Mouse (Mus musculus): ENCODE measurements around the gene Topaz1. TPM values are rescaled to one million over a fixed set of nuclear protein-coding genes. Genes with fewer than 3 reads are reported as not detected.

Gene Topaz1
- total and polyA plus RNA-seq, 3 experiments: not detected

- Histone ChIP-seq H3K9ac (ENCODE audit: insufficient read depth, low read depth) (no peak overlapping the region), H3K79me2 (replicated peaks; ENCODE audit: control insufficient read depth, extremely low read depth, insufficient read depth, poor library complexity, severe bottlenecking) (no peaks in the 10 kb centered on the region), H3K27ac (ENCODE audit: insufficient read depth, low read depth) (no peak overlapping the region), H3K36me3 (replicated peaks in 1 of 2; ENCODE audit: control insufficient read depth in 1 of 2, insufficient read depth in 1 of 2, low read length in 1 of 2) (no peaks in the 10 kb centered on the region), H3K27me3 (replicated peaks) (no peaks in the 10 kb centered on the region), H3K4me3 (replicated peaks in 1 of 3; ENCODE audit: low read depth in 2 of 3, low read length in 2 of 3, poor library complexity in 1 of 3) (no peak overlapping the region), H3K4me1 (ENCODE audit: control insufficient read depth in 1 of 2, insufficient read depth in 2 of 2) (no peaks in the 10 kb centered on the region), H3K9me3 (replicated peaks; ENCODE audit: low read length) (peaks cover 3% of the 10 kb centered on the region), H3K4me2 (ENCODE audit: insufficient read depth, low read depth, poor library complexity, severe bottlenecking) (no peak overlapping the region)
- no peak for DNase-seq (ENCODE audit: extremely low read depth)
- in situ Hi-C loops (cut with MboI; ENCODE audit: low pct_ligation_motif_present, low pct_unique_long_range_greater_than_20kb, low sequenced_read_pairs): no loop called here
- TF ChIP-seq ZKSCAN1 (IDR thresholded peaks at IDR 0.05; ENCODE audit: borderline replicate concordance, low read depth, low read length) (no peak), UBTF (IDR thresholded peaks at IDR 0.05; ENCODE audit: low read depth, low read length) (no peak), BHLHE40 (IDR thresholded peaks at IDR 0.05; ENCODE audit: low read depth, low read length) (no peak), SIN3A (IDR thresholded peaks at IDR 0.05; ENCODE audit: low read length) (no peak), MAX (IDR thresholded peaks at IDR 0.05; ENCODE audit: low read length) (no peak), CHD1 (IDR thresholded peaks at IDR 0.05; ENCODE audit: low read depth, low read length) (no peak), IRF4 (IDR thresholded peaks at IDR 0.05; ENCODE audit: low read depth, low read length) (no peak), ZNF384 (IDR thresholded peaks at IDR 0.05; ENCODE audit: low read depth, low read length) (no peak), POLR2A (IDR thresholded peaks at IDR 0.05; ENCODE audit: low read depth, low read length) (no peak), CTCF (conservative IDR thresholded peaks at IDR 0.05 in 1 of 2, IDR thresholded peaks at IDR 0.05 in 1 of 2; ENCODE audit: low read depth in 2 of 2, low read length in 2 of 2) (no peak), NELFE (IDR thresholded peaks at IDR 0.05; ENCODE audit: low read depth, low read length) (no peak), TBP (conservative IDR thresholded peaks at IDR 0.05; ENCODE audit: low read depth, low read length) (no peak), NRF1 (IDR thresholded peaks at IDR 0.05; ENCODE audit: low read depth, low read length) (no peak), ELF1 (IDR thresholded peaks at IDR 0.05; ENCODE audit: low read depth, low read length) (no peak), RAD21 (IDR thresholded peaks at IDR 0.05; ENCODE audit: low read depth, low read length) (no peak), RCOR1 (conservative IDR thresholded peaks at IDR 0.05; ENCODE audit: low read depth, low read length) (no peak)
- dilution Hi-C loops (cut with MboI; ENCODE audit: extremely low pct_ligation_motif_present, extremely low pct_unique_long_range_greater_than_20kb, low sequenced_read_pairs): no loop called here
Measured at GRCm38 (mm10) chr9:122760111-122760510, 13.0 kb downstream of the Topaz1 start.

DNA sequence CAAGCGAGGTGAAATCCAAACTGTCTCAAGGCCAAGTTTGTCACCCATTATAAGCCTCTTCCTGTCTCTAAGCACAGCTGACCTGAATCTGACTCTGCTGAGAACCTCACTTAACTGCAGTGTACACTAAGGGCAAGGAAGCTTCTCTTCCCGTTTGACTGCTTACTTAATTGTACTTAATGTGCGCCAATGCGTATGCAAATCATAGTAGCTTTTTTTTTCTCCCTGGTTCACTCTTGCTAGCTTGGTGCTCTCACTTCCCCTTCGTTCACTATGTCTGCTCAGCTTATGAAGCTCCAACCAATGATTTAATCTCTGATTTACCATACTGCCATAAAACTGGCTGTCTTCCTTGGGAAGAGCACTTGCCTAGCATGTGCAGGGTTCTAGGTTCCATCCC lies 38.1 kb downstream of the Topaz1 start:
- H3K4me1 ChIP-seq (ENCODE audit: control insufficient read depth in 1 of 2, insufficient read depth in 2 of 2): peaks cover 10 to 27% of the 10 kb centered on the region in 2 experiments
- no peak overlapping the region for H3K4me3 ChIP-seq (replicated peaks in 1 of 3; ENCODE audit: low read depth in 2 of 3, low read length in 2 of 3, poor library complexity in 1 of 3)
- no peaks in the 10 kb centered on the region for H3K9me3 ChIP-seq (replicated peaks; ENCODE audit: low read length)
- TF ChIP-seq CTCF (conservative IDR thresholded peaks at IDR 0.05 in 1 of 2, IDR thresholded peaks at IDR 0.05 in 1 of 2; ENCODE audit: low read depth in 2 of 2, low read length in 2 of 2) (no peak), EP300 (IDR thresholded peaks at IDR 0.05; ENCODE audit: low read length) (peak; percentile 87), CHD2 (IDR thresholded peaks at IDR 0.05; ENCODE audit: low read length) (no peak), IRF4 (IDR thresholded peaks at IDR 0.05; ENCODE audit: low read depth, low read length) (peak; percentile 82), USF1 (IDR thresholded peaks at IDR 0.05; ENCODE audit: low read depth, low read length) (no peak), USF2 (conservative IDR thresholded peaks at IDR 0.05; ENCODE audit: low read depth, low read length) (no peak), HCFC1 (IDR thresholded peaks at IDR 0.05; ENCODE audit: low read depth, low read length) (peak; percentile 34; the same call in 1 of the 2 replicates), ELF1 (IDR thresholded peaks at IDR 0.05; ENCODE audit: low read depth, low read length) (0 out of 2 replicates have a peak, but pooled peaks have one; percentile 28), POLR2A (IDR thresholded peaks at IDR 0.05; ENCODE audit: low read depth, low read length) (peak; percentile 34; the same call in 1 of the 2 replicates), NELFE (IDR thresholded peaks at IDR 0.05; ENCODE audit: low read depth, low read length) (0 out of 2 replicates have a peak, but pooled peaks have one; percentile 12), MYC (IDR thresholded peaks at IDR 0.05; ENCODE audit: low read depth, low read length) (no peak), SMC3 (IDR thresholded peaks at IDR 0.05; ENCODE audit: low read depth, low read length) (no peak), MEF2A (IDR thresholded peaks at IDR 0.05; ENCODE audit: borderline replicate concordance, low read depth, low read length) (0 out of 2 replicates have a peak, but pooled peaks have one; percentile 23), RCOR1 (conservative IDR thresholded peaks at IDR 0.05; ENCODE audit: low read depth, low read length) (no peak), JUN (IDR thresholded peaks at IDR 0.05; ENCODE audit: insufficient read depth, low read depth, low read length) (no peak), NRF1 (IDR thresholded peaks at IDR 0.05; ENCODE audit: low read depth, low read length) (no peak), ZNF384 (IDR thresholded peaks at IDR 0.05; ENCODE audit: low read depth, low read length) (peak; percentile 98), TBP (conservative IDR thresholded peaks at IDR 0.05; ENCODE audit: low read depth, low read length) (0 out of 2 replicates have a peak, but pooled peaks have one; percentile 60), BHLHE40 (IDR thresholded peaks at IDR 0.05; ENCODE audit: low read depth, low read length) (peak; percentile 37; the same call in 1 of the 2 replicates), SIN3A (IDR thresholded peaks at IDR 0.05; ENCODE audit: low read length) (no peak), TCF12 (IDR thresholded peaks at IDR 0.05; ENCODE audit: low read depth, low read length) (peak; percentile 48; the same call in 1 of the 2 replicates), GABPA (IDR thresholded peaks at IDR 0.05; ENCODE audit: insufficient replicate concordance, low read depth, low read length) (no peak)
- no peaks in the 10 kb centered on the region for H3K36me3 ChIP-seq (replicated peaks in 1 of 2; ENCODE audit: control insufficient read depth in 1 of 2, insufficient read depth in 1 of 2, low read length in 1 of 2)
- in situ Hi-C loops (cut with MboI; ENCODE audit: low pct_ligation_motif_present, low pct_unique_long_range_greater_than_20kb, low sequenced_read_pairs): no loop called here
- peaks cover 2% of the 10 kb centered on the region for H3K27me3 ChIP-seq (replicated peaks)
- no peak overlapping the region for H3K27ac ChIP-seq (ENCODE audit: insufficient read depth, low read depth)
- H3K4me2 ChIP-seq (ENCODE audit: insufficient read depth, low read depth, poor library complexity, severe bottlenecking): peak overlapping the region; percentile 84; the same call in 1 of the 2 replicates
- dilution Hi-C loops (cut with MboI; ENCODE audit: extremely low pct_ligation_motif_present, extremely low pct_unique_long_range_greater_than_20kb, low sequenced_read_pairs): no loop called here
- no peaks in the 10 kb centered on the region for H3K79me2 ChIP-seq (replicated peaks; ENCODE audit: control insufficient read depth, extremely low read depth, insufficient read depth, poor library complexity, severe bottlenecking)
- no peak overlapping the region for H3K9ac ChIP-seq (ENCODE audit: insufficient read depth, low read depth)
- DNase-seq (ENCODE audit: extremely low read depth): peak; percentile 78

Data from CH12.LX (cell line).